Mouse (Mus musculus): ENCODE data around the gene Trim27. TPM values are rescaled to one million over a fixed set of nuclear protein-coding genes. Genes with fewer than 3 reads are reported as not detected.

Gene Trim27
- polyA plus RNA-seq, 1 experiment from 2014 or later = 70.1 TPM

- peaks cover 16% of the 10 kb centered on the region for H3K4me1 ChIP-seq (ENCODE audit: control insufficient read depth, insufficient read depth, low read depth, low read length)
- under 1% methylated on average over 71 of the region's 71 CpGs for WGBS
- peak overlapping the region; percentile 94 for H3K27ac ChIP-seq (ENCODE audit: low read depth, low read length)
- ATAC-seq = peak; percentile 54
- peak overlapping the region; percentile 87 for H3K9ac ChIP-seq (ENCODE audit: low read depth, low read length)
- no peaks in the 10 kb centered on the region for H3K9me3 ChIP-seq (ENCODE audit: control insufficient read depth, low read length)
- no peaks in the 10 kb centered on the region for H3K27me3 ChIP-seq (replicated peaks; ENCODE audit: control insufficient read depth, insufficient read depth, low read length)
- H3K36me3 ChIP-seq (ENCODE audit: control insufficient read depth, insufficient read depth, low read length) = peaks cover 11% of the 10 kb centered on the region
- peak overlapping the region; percentile 99 for H3K4me3 ChIP-seq (ENCODE audit: low read length)
- H3K4me2 ChIP-seq (ENCODE audit: low read length) = peak overlapping the region; percentile 61
Observed at GRCm38 (mm10) chr13:21180551-21181530, 1.6 kb downstream of the Trim27 start.

GRCm38 (mm10) chr13:21181996-21182395 lies 2.8 kb downstream of the Trim27 start:
- no peaks in the 10 kb centered on the region for H3K27me3 ChIP-seq (replicated peaks; ENCODE audit: control insufficient read depth, insufficient read depth, low read length)
- H3K27ac ChIP-seq (ENCODE audit: low read depth, low read length) = no peak overlapping the region
- H3K4me2 ChIP-seq (ENCODE audit: low read length) = peak overlapping the region; percentile 61
- ATAC-seq = no peak
- H3K36me3 ChIP-seq (ENCODE audit: control insufficient read depth, insufficient read depth, low read length) = peaks cover 11% of the 10 kb centered on the region
- WGBS = 64% methylated on average over 7 of the region's 7 CpGs
- H3K9ac ChIP-seq (ENCODE audit: low read depth, low read length) = no peak overlapping the region
- peaks cover 16% of the 10 kb centered on the region for H3K4me1 ChIP-seq (ENCODE audit: control insufficient read depth, insufficient read depth, low read depth, low read length)
- H3K9me3 ChIP-seq (ENCODE audit: control insufficient read depth, low read length) = no peaks in the 10 kb centered on the region
- no peak overlapping the region; the same call in 1 of the 2 replicates for H3K4me3 ChIP-seq (ENCODE audit: low read length)

DNA sequence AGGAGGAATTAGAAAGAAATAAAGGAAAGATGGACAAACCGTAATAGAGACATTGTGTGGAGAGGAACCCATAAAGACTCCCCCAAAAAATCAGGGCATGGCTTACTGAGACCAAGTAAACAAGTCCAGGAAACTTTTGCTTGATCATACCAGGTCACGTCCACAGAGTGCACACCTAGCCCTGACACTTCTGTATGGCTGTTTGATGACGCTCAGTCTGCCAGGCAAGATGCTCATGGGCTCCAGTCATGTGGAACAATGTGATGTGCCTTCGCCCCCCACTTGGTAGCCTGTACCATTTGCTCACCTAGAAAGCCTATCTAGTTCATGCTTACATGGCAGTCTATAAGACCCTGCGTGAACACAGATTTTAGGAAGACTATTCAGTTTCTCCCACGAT lies 3.8 kb downstream of the Trim27 start:
- WGBS = 93% methylated on average over 6 of the region's 6 CpGs
- Histone ChIP-seq H3K4me1 (ENCODE audit: control insufficient read depth, insufficient read depth, low read depth, low read length) (peaks cover 16% of the 10 kb centered on the region), H3K27ac (ENCODE audit: low read depth, low read length) (no peak overlapping the region), H3K9me3 (ENCODE audit: control insufficient read depth, low read length) (no peaks in the 10 kb centered on the region), H3K27me3 (replicated peaks; ENCODE audit: control insufficient read depth, insufficient read depth, low read length) (no peaks in the 10 kb centered on the region), H3K9ac (ENCODE audit: low read depth, low read length) (no peak overlapping the region), H3K36me3 (ENCODE audit: control insufficient read depth, insufficient read depth, low read length) (peaks cover 16% of the 10 kb centered on the region), H3K4me3 (ENCODE audit: low read length) (no peak overlapping the region), H3K4me2 (ENCODE audit: low read length) (no peak overlapping the region)
- no peak for ATAC-seq

- 94% methylated on average over 7 of the region's 7 CpGs for WGBS
Observed at GRCm38 (mm10) chr13:21183661-21184060, 4.4 kb downstream of the Trim27 start.

GRCm38 (mm10) chr13:21185521-21185920 lies 6.3 kb downstream of the Trim27 start:
- peaks cover 27% of the 10 kb centered on the region for H3K36me3 ChIP-seq (ENCODE audit: control insufficient read depth, insufficient read depth, low read length)
- ATAC-seq = no peak
- H3K9ac ChIP-seq (ENCODE audit: low read depth, low read length) = no peak overlapping the region
- H3K9me3 ChIP-seq (ENCODE audit: control insufficient read depth, low read length) = no peaks in the 10 kb centered on the region
- H3K4me3 ChIP-seq (ENCODE audit: low read length) = no peak overlapping the region
- no peaks in the 10 kb centered on the region for H3K27me3 ChIP-seq (replicated peaks; ENCODE audit: control insufficient read depth, insufficient read depth, low read length)
- H3K27ac ChIP-seq (ENCODE audit: low read depth, low read length) = no peak overlapping the region
- peaks cover 12% of the 10 kb centered on the region for H3K4me1 ChIP-seq (ENCODE audit: control insufficient read depth, insufficient read depth, low read depth, low read length)
- WGBS = 92% methylated on average over 4 of the region's 4 CpGs
- no peak overlapping the region for H3K4me2 ChIP-seq (ENCODE audit: low read length)

More at GRCm38 (mm10) chr13:21183661-21184060, 4.4 kb downstream of the Trim27 start:
- Histone ChIP-seq H3K27me3 (replicated peaks; ENCODE audit: control insufficient read depth, insufficient read depth, low read length) (no peaks in the 10 kb centered on the region), H3K27ac (ENCODE audit: low read depth, low read length) (no peak overlapping the region), H3K9ac (ENCODE audit: low read depth, low read length) (no peak overlapping the region), H3K4me1 (ENCODE audit: control insufficient read depth, insufficient read depth, low read depth, low read length) (peaks cover 16% of the 10 kb centered on the region), H3K4me3 (ENCODE audit: low read length) (no peak overlapping the region), H3K9me3 (ENCODE audit: control insufficient read depth, low read length) (no peaks in the 10 kb centered on the region), H3K4me2 (ENCODE audit: low read length) (no peak overlapping the region), H3K36me3 (ENCODE audit: control insufficient read depth, insufficient read depth, low read length) (peaks cover 22% of the 10 kb centered on the region)
- ATAC-seq = no peak

DNA sequence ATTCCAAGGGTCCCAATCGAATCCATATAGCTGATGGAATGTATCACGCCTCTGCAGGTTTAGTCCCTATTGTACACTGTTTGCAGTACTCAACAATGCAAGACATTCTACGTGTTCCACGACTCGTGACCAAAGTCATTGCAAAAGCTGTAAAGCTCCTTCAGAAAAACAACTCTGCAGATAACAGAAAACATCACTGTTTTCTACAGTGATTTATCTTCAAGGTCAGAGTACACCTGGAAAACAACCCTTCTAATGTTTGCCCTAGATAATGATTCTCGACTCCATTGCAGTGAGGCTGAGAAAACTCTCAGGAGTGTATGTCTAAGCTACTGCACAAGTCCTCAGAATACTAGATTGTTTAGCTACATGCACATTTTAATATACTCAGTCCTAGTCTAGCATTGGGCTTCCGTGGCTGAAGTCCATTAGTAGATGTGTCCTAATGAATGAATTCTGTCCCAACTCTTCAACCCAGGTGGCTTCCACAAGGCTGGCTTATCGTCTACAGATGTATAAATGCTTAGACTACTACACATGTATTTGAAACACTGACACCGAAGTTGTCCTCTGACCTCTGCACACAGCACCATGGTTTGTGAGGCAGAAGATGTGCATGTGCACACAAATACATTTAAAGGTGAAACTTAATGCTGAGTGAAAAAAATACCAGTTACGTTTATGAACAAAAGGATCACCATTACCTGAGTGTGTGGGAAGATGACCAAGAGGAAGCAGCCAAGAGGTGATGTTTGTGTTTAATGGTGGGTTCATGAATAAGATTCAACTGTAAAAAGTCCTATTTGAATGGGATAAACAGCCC lies 16.4 kb downstream of the Trim27 start:
- Histone ChIP-seq H3K9ac (ENCODE audit: low read depth, low read length) (no peak overlapping the region), H3K4me2 (ENCODE audit: low read length) (no peak overlapping the region), H3K27me3 (replicated peaks; ENCODE audit: control insufficient read depth, insufficient read depth, low read length) (no peaks in the 10 kb centered on the region), H3K27ac (ENCODE audit: low read depth, low read length) (no peak overlapping the region), H3K4me3 (ENCODE audit: low read length) (no peak overlapping the region), H3K4me1 (ENCODE audit: control insufficient read depth, insufficient read depth, low read depth, low read length) (peaks cover 3% of the 10 kb centered on the region), H3K36me3 (ENCODE audit: control insufficient read depth, insufficient read depth, low read length) (peaks cover 23% of the 10 kb centered on the region), H3K9me3 (ENCODE audit: control insufficient read depth, low read length) (no peaks in the 10 kb centered on the region)
- 92% methylated on average over 10 of the region's 10 CpGs for WGBS
- ATAC-seq = no peak

- no peak for ATAC-seq
- no peak overlapping the region for H3K27ac ChIP-seq (ENCODE audit: low read depth, low read length)
- H3K9me3 ChIP-seq (ENCODE audit: control insufficient read depth, low read length) = no peaks in the 10 kb centered on the region
- H3K4me3 ChIP-seq (ENCODE audit: low read length) = no peak overlapping the region
- peaks cover 6% of the 10 kb centered on the region for H3K36me3 ChIP-seq (ENCODE audit: control insufficient read depth, insufficient read depth, low read length)
- H3K4me1 ChIP-seq (ENCODE audit: control insufficient read depth, insufficient read depth, low read depth, low read length) = peaks cover 3% of the 10 kb centered on the region
- H3K9ac ChIP-seq (ENCODE audit: low read depth, low read length) = no peak overlapping the region
- WGBS = 77% methylated on average over 5 of the region's 5 CpGs
- no peak overlapping the region for H3K4me2 ChIP-seq (ENCODE audit: low read length)
- no peaks in the 10 kb centered on the region for H3K27me3 ChIP-seq (replicated peaks; ENCODE audit: control insufficient read depth, insufficient read depth, low read length)
Observed at GRCm38 (mm10) chr13:21197721-21198120, 18.5 kb downstream of the Trim27 start.

DNA sequence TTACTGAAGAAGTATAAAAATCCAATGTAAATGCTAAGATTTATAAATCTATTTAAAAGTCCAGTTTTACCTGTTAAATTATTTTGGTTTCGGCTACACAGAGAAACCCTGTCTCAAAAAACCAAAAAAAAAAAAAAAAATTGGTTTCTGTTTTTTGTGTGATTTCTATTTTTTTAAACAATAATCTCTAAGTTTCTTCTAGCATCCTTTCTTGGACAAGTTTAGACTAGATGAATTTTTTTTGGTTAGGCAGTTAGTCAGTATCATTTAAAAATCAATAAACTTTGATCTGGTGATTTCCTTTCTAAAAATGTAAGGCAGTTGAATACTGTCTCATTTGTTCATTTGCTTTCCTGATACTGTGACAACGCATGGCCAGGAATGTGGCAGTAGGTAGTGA lies 19.1 kb downstream of the Trim27 start:
- no peak overlapping the region for H3K27ac ChIP-seq (ENCODE audit: low read depth, low read length)
- H3K4me2 ChIP-seq (ENCODE audit: low read length) = no peak overlapping the region
- H3K4me1 ChIP-seq (ENCODE audit: control insufficient read depth, insufficient read depth, low read depth, low read length) = peaks cover 3% of the 10 kb centered on the region
- H3K27me3 ChIP-seq (replicated peaks; ENCODE audit: control insufficient read depth, insufficient read depth, low read length) = no peaks in the 10 kb centered on the region
- H3K36me3 ChIP-seq (ENCODE audit: control insufficient read depth, insufficient read depth, low read length) = peaks cover 2% of the 10 kb centered on the region; the same call in 1 of the 2 replicates
- WGBS = 78% methylated on average over 2 of the region's 2 CpGs
- no peak overlapping the region for H3K9ac ChIP-seq (ENCODE audit: low read depth, low read length)
- H3K4me3 ChIP-seq (ENCODE audit: low read length) = no peak overlapping the region
- H3K9me3 ChIP-seq (ENCODE audit: control insufficient read depth, low read length) = no peaks in the 10 kb centered on the region
- ATAC-seq = no peak
